Mouse (Mus musculus) hindbrain, embryonic 16.5 days (tissue): Measurements from ENCODE around the gene Esrra. TPM values are rescaled to one million over a fixed set of nuclear protein-coding genes. Genes with fewer than 3 reads are reported as not detected.

Experiments used
- ATAC-seq: fragments of 200-750 bp; cut with Nextera tagmentation; 2 replicates; pipeline ENCODE4 v1.8.0; 2017; ENCODE audit warnings: moderate TSS enrichment, moderate library complexity
- H3K27ac ChIP-seq: fragments of 300-500 bp; sonication (generic); 2 replicates; pipeline ENCODE4 v1.5.1; 2014; ENCODE audit warnings: low read depth, mild to moderate bottlenecking, control low read depth, low read length, moderate library complexity
- H3K27me3 ChIP-seq: fragments of 300-500 bp; sonication (generic); replicated peaks from 2 replicates; pipeline ENCODE4 v1.6.1; 2014; ENCODE audit warnings: low read length; ENCODE audit not compliant: control insufficient read depth, insufficient read depth
- H3K36me3 ChIP-seq: fragments of 300-500 bp; sonication (generic); 2 replicates; pipeline ENCODE4 v1.6.1; 2014; ENCODE audit warnings: mild to moderate bottlenecking, low read length, moderate library complexity, mixed read lengths; ENCODE audit not compliant: control insufficient read depth, insufficient read depth
- H3K4me1 ChIP-seq: fragments of 300-500 bp; sonication (generic); 2 replicates; pipeline ENCODE4 v1.6.1; 2014; ENCODE audit warnings: low read depth, low read length; ENCODE audit not compliant: control insufficient read depth, insufficient read depth
- H3K4me2 ChIP-seq: fragments of 300-500 bp; sonication (generic); 2 replicates; pipeline ENCODE4 v1.6.1; 2014; ENCODE audit warnings: mild to moderate bottlenecking, low read length, control low read depth, moderate library complexity
- H3K4me3 ChIP-seq: fragments of 300-500 bp; sonication (generic); 2 replicates; pipeline ENCODE4 v1.5.1; 2014; ENCODE audit warnings: mild to moderate bottlenecking, low read length, control low read depth, moderate library complexity
- H3K9ac ChIP-seq: fragments of 300-500 bp; sonication (generic); 2 replicates; pipeline ENCODE4 v1.6.1; 2014; ENCODE audit warnings: low read depth, mild to moderate bottlenecking, control low read depth, low read length, moderate library complexity
- H3K9me3 ChIP-seq: fragments of 300-500 bp; sonication (generic); 2 replicates; pipeline ENCODE4 v1.6.1; 2014; ENCODE audit warnings: mild to moderate bottlenecking, low read length, moderate library complexity; ENCODE audit not compliant: control insufficient read depth
- WGBS: fragments of 180-500 bp; shearing (Covaris S2); extraction: QIAGEN DNeasy Blood & Tissue Kit; methylation state at CpG from one replicate; pipeline ENCODE4 v1.1.7; 2014; 5-methylcytosine and 5-hydroxymethylcytosine counted together
- polyA plus RNA-seq: library from polyadenylated mRNA; unstranded; fragments of >200 nt; fragmentation: Nextera tagmentation; extraction: Ambion mirVana; gene quantifications from 2 replicates; pipeline ENCODE4 v1.2.1, GENCODE M21; 2015

Gene Esrra
- polyA plus RNA-seq, 1 experiment from 2014 or later: 17.8 TPM

- no peaks in the 10 kb centered on the region for H3K9me3 ChIP-seq
- no peak; the same call in 1 of the 2 replicates for ATAC-seq
- H3K9ac ChIP-seq: peak within 1 kb of the TSS; percentile 74
- peak within 1 kb of the TSS; percentile 31; the same call in 1 of the 2 replicates for H3K27ac ChIP-seq
- H3K4me3 ChIP-seq: peak within 1 kb of the TSS; percentile 51
- H3K27me3 ChIP-seq: peaks cover 36% of the 10 kb centered on the region
- WGBS: 8% methylated on average over 23 of the region's 23 CpGs
- H3K36me3 ChIP-seq: no peaks in the 10 kb centered on the region
- peaks cover 26% of the 10 kb centered on the region for H3K4me1 ChIP-seq
- H3K4me2 ChIP-seq: peak within 1 kb of the TSS; percentile 84
Measured at GRCm38 (mm10) chr19:6934195-6934977, 12.8 kb upstream of the Esrra start, which contains the start of gene Kcnk4. Kcnk4 (minus strand) TSS chr19:6934515.

GRCm38 (mm10) chr19:6933436-6934194 is 12.0 kb upstream of the Esrra start:
- Histone ChIP-seq H3K27ac (peak overlapping the region; percentile 31; the same call in 1 of the 2 replicates), H3K4me3 (peak overlapping the region; percentile 51), H3K9ac (peak overlapping the region; percentile 74), H3K36me3 (no peaks in the 10 kb centered on the region), H3K4me1 (peaks cover 18% of the 10 kb centered on the region), H3K9me3 (no peaks in the 10 kb centered on the region), H3K27me3 (peaks cover 42% of the 10 kb centered on the region), H3K4me2 (peak overlapping the region; percentile 84)
- 2% methylated on average over 58 of the region's 58 CpGs for WGBS
- peak; percentile 69 for ATAC-seq

GRCm38 (mm10) chr19:6933102-6933435 is 11.5 kb upstream of the Esrra start:
- ATAC-seq: no peak
- no peaks in the 10 kb centered on the region for H3K9me3 ChIP-seq
- peak overlapping the region; percentile 51 for H3K4me3 ChIP-seq
- peaks cover 14% of the 10 kb centered on the region for H3K4me1 ChIP-seq
- peak overlapping the region; percentile 74 for H3K9ac ChIP-seq
- no peaks in the 10 kb centered on the region for H3K36me3 ChIP-seq
- no peak overlapping the region for H3K27ac ChIP-seq
- 22% methylated on average over 4 of the region's 4 CpGs for WGBS
- H3K4me2 ChIP-seq: peak overlapping the region; percentile 84
- peaks cover 44% of the 10 kb centered on the region for H3K27me3 ChIP-seq

- Histone ChIP-seq H3K9ac (no peak overlapping the region), H3K36me3 (no peaks in the 10 kb centered on the region), H3K27ac (no peak overlapping the region), H3K9me3 (no peaks in the 10 kb centered on the region), H3K4me2 (no peak overlapping the region), H3K4me1 (peaks cover 14% of the 10 kb centered on the region), H3K4me3 (no peak overlapping the region), H3K27me3 (peaks cover 53% of the 10 kb centered on the region)
- no peak for ATAC-seq
- 57% methylated on average over 1 of the region's 1 CpGs for WGBS
Measured at GRCm38 (mm10) chr19:6932018-6932417, 10.4 kb upstream of the Esrra start.

- H3K27ac ChIP-seq: no peak overlapping the region
- ATAC-seq: no peak
- no peaks in the 10 kb centered on the region for H3K36me3 ChIP-seq
- 0% methylated on average over 2 of the region's 2 CpGs for WGBS
- peaks cover 56% of the 10 kb centered on the region for H3K27me3 ChIP-seq
- H3K9ac ChIP-seq: no peak overlapping the region
- H3K4me1 ChIP-seq: peaks cover 18% of the 10 kb centered on the region
- no peak overlapping the region for H3K4me3 ChIP-seq
- no peaks in the 10 kb centered on the region for H3K9me3 ChIP-seq
- no peak overlapping the region for H3K4me2 ChIP-seq
Measured at GRCm38 (mm10) chr19:6931002-6931401, 9.4 kb upstream of the Esrra start.

- Histone ChIP-seq H3K27me3 (peaks cover 73% of the 10 kb centered on the region), H3K4me1 (peaks cover 13% of the 10 kb centered on the region), H3K36me3 (no peaks in the 10 kb centered on the region), H3K4me3 (no peak overlapping the region), H3K4me2 (no peak overlapping the region), H3K27ac (no peak overlapping the region), H3K9ac (no peak overlapping the region), H3K9me3 (no peaks in the 10 kb centered on the region)
- ATAC-seq: no peak
- WGBS: 15% methylated on average over 9 of the region's 9 CpGs
Measured at GRCm38 (mm10) chr19:6928080-6928479, 6.5 kb upstream of the Esrra start.

GRCm38 (mm10) chr19:6926559-6927255 is 5.1 kb upstream of the Esrra start:
- 13% methylated on average over 26 of the region's 26 CpGs for WGBS
- Histone ChIP-seq H3K9ac (no peak overlapping the region), H3K4me1 (peaks cover 13% of the 10 kb centered on the region), H3K27ac (no peak overlapping the region), H3K4me2 (peak overlapping the region; percentile 50), H3K36me3 (no peaks in the 10 kb centered on the region), H3K27me3 (peaks cover 61% of the 10 kb centered on the region), H3K4me3 (peak overlapping the region; percentile 21), H3K9me3 (no peaks in the 10 kb centered on the region)
- no peak for ATAC-seq

GRCm38 (mm10) chr19:6925611-6926329 is 4.2 kb upstream of the Esrra start:
- no peak for ATAC-seq
- H3K36me3 ChIP-seq: no peaks in the 10 kb centered on the region
- H3K9me3 ChIP-seq: no peaks in the 10 kb centered on the region
- H3K9ac ChIP-seq: no peak overlapping the region
- H3K4me3 ChIP-seq: no peak overlapping the region
- H3K27me3 ChIP-seq: peaks cover 58% of the 10 kb centered on the region
- H3K27ac ChIP-seq: no peak overlapping the region
- H3K4me2 ChIP-seq: no peak overlapping the region
- peaks cover 16% of the 10 kb centered on the region for H3K4me1 ChIP-seq
- 6% methylated on average over 38 of the region's 40 CpGs for WGBS
